Mouse (Mus musculus) E14TG2a.4 (cell line): Measurements from ENCODE around the gene Rnf227.

ENCODE experiments used
- CTCF ChIP-seq: conservative IDR thresholded peaks from 2 replicates; pipeline ENCODE4 v1.5.1; 2014; ENCODE audit warnings: low read length
- NANOG ChIP-seq: IDR thresholded peaks from 2 replicates; pipeline ENCODE4 v1.6.1; 2014; ENCODE audit warnings: borderline replicate concordance, low read length, mixed read lengths

GRCm38 (mm10) chr11:69325628-69326407 is 14.4 kb upstream of the Rnf227 start, which contains the start of gene Kcnab3:
- no peak for TF ChIP-seq NANOG
- TF ChIP-seq CTCF = no peak
